Mouse (Mus musculus) liver, embryonic 13.5 days (tissue): Measurements from ENCODE around the gene Dnaaf5. TPM values are rescaled to one million over a fixed set of nuclear protein-coding genes. Genes with fewer than 3 reads are reported as not detected.

Source experiments
- ATAC-seq: fragments of 200-750 bp; cut with Nextera tagmentation; 2 replicates; pipeline ENCODE4 v1.8.0; 2017; ENCODE audit warnings: low read depth, mild to moderate bottlenecking, moderate number of reproducible peaks, moderate library complexity
- DNase-seq: peaks from one replicate; pipeline ENCODE4 v3.0.0; 2022
- H3K27ac ChIP-seq: fragments of 300-500 bp; sonication (generic); 2 replicates; pipeline ENCODE4 v1.5.1; 2015; ENCODE audit warnings: moderate library complexity, mild to moderate bottlenecking, inconsistent platforms
- H3K27me3 ChIP-seq: fragments of 300-500 bp; sonication (generic); 2 replicates; pipeline ENCODE4 v1.6.1; 2015; ENCODE audit warnings: mild to moderate bottlenecking, inconsistent platforms
- H3K36me3 ChIP-seq: fragments of 300-500 bp; sonication (generic); 2 replicates; pipeline ENCODE4 v1.6.1; 2015; ENCODE audit warnings: mild to moderate bottlenecking, inconsistent platforms
- H3K4me1 ChIP-seq: fragments of 300-500 bp; sonication (generic); replicated peaks from 2 replicates; pipeline ENCODE4 v1.6.1; 2015; ENCODE audit warnings: inconsistent platforms
- H3K4me2 ChIP-seq: fragments of 300-500 bp; sonication (generic); 2 replicates; pipeline ENCODE4 v1.6.1; 2015; ENCODE audit warnings: inconsistent platforms, mild to moderate bottlenecking, moderate library complexity
- H3K4me3 ChIP-seq: fragments of 300-500 bp; sonication (generic); replicated peaks from 2 replicates; pipeline ENCODE4 v1.5.1; 2015; ENCODE audit warnings: mild to moderate bottlenecking, inconsistent platforms
- H3K9ac ChIP-seq: fragments of 300-500 bp; sonication (generic); 2 replicates; pipeline ENCODE4 v1.6.1; 2015; ENCODE audit warnings: mild to moderate bottlenecking, inconsistent platforms
- H3K9me3 ChIP-seq: fragments of 300-500 bp; sonication (generic); replicated peaks from 2 replicates; pipeline ENCODE4 v1.6.1; 2016; ENCODE audit warnings: inconsistent platforms
- WGBS: fragments of 180-500 bp; shearing (Covaris S2); methylation state at CpG from one replicate; pipeline ENCODE4 v1.1.7; 2015; ENCODE audit not compliant: insufficient replicate concordance; 5-methylcytosine and 5-hydroxymethylcytosine counted together
- polyA plus RNA-seq: library from polyadenylated mRNA; unstranded; fragments of >200 nt; fragmentation: Nextera tagmentation; extraction: Ambion mirVana; gene quantifications from 2 replicates; pipeline ENCODE4 v1.2.1, GENCODE M21; 2015

The Dnaaf5 gene
- polyA plus RNA-seq, 1 experiment from 2014 or later, result 2.4 TPM

- H3K4me1 ChIP-seq, result peaks cover 89% of the 10 kb centered on the region
- 0 out of 2 replicates have a peak, but pooled peaks cover 4% of the 10 kb centered on the region for H3K36me3 ChIP-seq
- ATAC-seq, result peak; percentile 90
- H3K4me2 ChIP-seq, result peak within 1 kb of the TSS; percentile 98
- no peaks in the 10 kb centered on the region for H3K27me3 ChIP-seq
- H3K9ac ChIP-seq, result peak within 1 kb of the TSS; percentile 96
- under 1% methylated on average over 61 of the region's 64 CpGs for WGBS
- H3K27ac ChIP-seq, result peak within 1 kb of the TSS; percentile 97
- peak; percentile 99 for DNase-seq
- peak within 1 kb of the TSS; percentile 96 for H3K4me3 ChIP-seq
- H3K9me3 ChIP-seq, result no peaks in the 10 kb centered on the region
Observed at GRCm38 (mm10) chr5:139199995-139200769, 50.2 kb downstream of the Dnaaf5 start, which contains the start of gene Sun1. Gene Sun1, plus strand, starts transcription at chr5:139200637.

GRCm38 (mm10) chr5:139200770-139201569, 50.9 kb downstream of the Dnaaf5 start:
- Histone ChIP-seq H3K27ac (peak overlapping the region; percentile 82), H3K4me3 (peak overlapping the region; percentile 96), H3K36me3 (peaks cover 11% of the 10 kb centered on the region; the same call in 1 of the 2 replicates), H3K9ac (peak overlapping the region; percentile 96), H3K9me3 (no peaks in the 10 kb centered on the region), H3K4me2 (peak overlapping the region; percentile 95), H3K4me1 (peaks cover 89% of the 10 kb centered on the region), H3K27me3 (no peaks in the 10 kb centered on the region)
- DNase-seq, result no peak
- 2% methylated on average over 55 of the region's 57 CpGs for WGBS
- ATAC-seq, result peak; percentile 6; the same call in 1 of the 2 replicates

GRCm38 (mm10) chr5:139202127-139202526, 52.1 kb downstream of the Dnaaf5 start:
- H3K4me3 ChIP-seq, result peak overlapping the region; percentile 96
- H3K9ac ChIP-seq, result peak overlapping the region; percentile 96
- H3K27me3 ChIP-seq, result no peaks in the 10 kb centered on the region
- no peak for DNase-seq
- 54% methylated on average over 11 of the region's 11 CpGs for WGBS
- H3K36me3 ChIP-seq, result peaks cover 11% of the 10 kb centered on the region; the same call in 1 of the 2 replicates
- ATAC-seq, result no peak
- H3K4me2 ChIP-seq, result peak overlapping the region; percentile 95
- H3K9me3 ChIP-seq, result no peaks in the 10 kb centered on the region
- H3K4me1 ChIP-seq, result peaks cover 89% of the 10 kb centered on the region
- H3K27ac ChIP-seq, result peak overlapping the region; percentile 82

- Histone ChIP-seq H3K36me3 (peaks cover 11% of the 10 kb centered on the region), H3K4me1 (peaks cover 88% of the 10 kb centered on the region), H3K9me3 (no peaks in the 10 kb centered on the region), H3K27ac (no peak overlapping the region; the same call in 1 of the 2 replicates), H3K27me3 (no peaks in the 10 kb centered on the region), H3K4me2 (peak overlapping the region; percentile 10; the same call in 1 of the 2 replicates), H3K4me3 (no peak overlapping the region), H3K9ac (peak overlapping the region; percentile 10; the same call in 1 of the 2 replicates)
- 74% methylated on average over 5 of the region's 5 CpGs for WGBS
- DNase-seq (no peak), ATAC-seq (no peak)
Observed at GRCm38 (mm10) chr5:139203312-139203711, 53.3 kb downstream of the Dnaaf5 start.

GRCm38 (mm10) chr5:139206081-139206480, 56.1 kb downstream of the Dnaaf5 start:
- no peak overlapping the region for H3K27ac ChIP-seq
- peaks cover 36% of the 10 kb centered on the region for H3K36me3 ChIP-seq
- H3K4me2 ChIP-seq, result no peak overlapping the region
- no peaks in the 10 kb centered on the region for H3K9me3 ChIP-seq
- 76% methylated on average over 4 of the region's 4 CpGs for WGBS
- no peaks in the 10 kb centered on the region for H3K27me3 ChIP-seq
- peaks cover 78% of the 10 kb centered on the region for H3K4me1 ChIP-seq
- DNase-seq (no peak), ATAC-seq (no peak)
- H3K4me3 ChIP-seq, result no peak overlapping the region
- peak overlapping the region; percentile 23; the same call in 1 of the 2 replicates for H3K9ac ChIP-seq

- H3K36me3 ChIP-seq, result peaks cover 37% of the 10 kb centered on the region
- no peak overlapping the region for H3K4me2 ChIP-seq
- no peak for ATAC-seq
- no peaks in the 10 kb centered on the region for H3K9me3 ChIP-seq
- H3K9ac ChIP-seq, result peak overlapping the region; percentile 23; the same call in 1 of the 2 replicates
- no peak for DNase-seq
- H3K4me1 ChIP-seq, result peaks cover 74% of the 10 kb centered on the region
- no peaks in the 10 kb centered on the region for H3K27me3 ChIP-seq
- no peak overlapping the region for H3K4me3 ChIP-seq
- WGBS, result 54% methylated on average over 7 of the region's 7 CpGs
- no peak overlapping the region for H3K27ac ChIP-seq
Observed at GRCm38 (mm10) chr5:139206525-139206924, 56.5 kb downstream of the Dnaaf5 start.

GRCm38 (mm10) chr5:139208183-139208582, 58.2 kb downstream of the Dnaaf5 start:
- Histone ChIP-seq H3K36me3 (peaks cover 50% of the 10 kb centered on the region), H3K27me3 (no peaks in the 10 kb centered on the region), H3K4me2 (no peak overlapping the region), H3K4me1 (peaks cover 57% of the 10 kb centered on the region), H3K27ac (peak overlapping the region; percentile 20), H3K9me3 (no peaks in the 10 kb centered on the region), H3K4me3 (no peak overlapping the region), H3K9ac (no peak overlapping the region)
- ATAC-seq (no peak), DNase-seq (no peak)

- Histone ChIP-seq H3K4me1 (peaks cover 51% of the 10 kb centered on the region), H3K27ac (no peak overlapping the region; the same call in 1 of the 2 replicates), H3K9me3 (no peaks in the 10 kb centered on the region), H3K9ac (no peak overlapping the region), H3K27me3 (no peaks in the 10 kb centered on the region), H3K4me3 (no peak overlapping the region), H3K4me2 (no peak overlapping the region), H3K36me3 (peaks cover 53% of the 10 kb centered on the region)
- DNase-seq (no peak), ATAC-seq (0 out of 2 replicates have a peak, but pooled peaks have one; percentile 3)
- WGBS, result 85% methylated on average over 10 of the region's 10 CpGs
Observed at GRCm38 (mm10) chr5:139208871-139209684, 59.1 kb downstream of the Dnaaf5 start.

GRCm38 (mm10) chr5:139209685-139210026, 59.6 kb downstream of the Dnaaf5 start:
- no peak for ATAC-seq

GRCm38 (mm10) chr5:139211737-139212385, 61.8 kb downstream of the Dnaaf5 start:
- ATAC-seq, result no peak
- H3K9me3 ChIP-seq, result no peaks in the 10 kb centered on the region
- WGBS, result 88% methylated on average over 11 of the region's 11 CpGs
- no peak for DNase-seq
- H3K27me3 ChIP-seq, result no peaks in the 10 kb centered on the region
- H3K4me3 ChIP-seq, result no peak overlapping the region
- no peak overlapping the region for H3K9ac ChIP-seq
- peaks cover 37% of the 10 kb centered on the region for H3K4me1 ChIP-seq
- H3K36me3 ChIP-seq, result peaks cover 68% of the 10 kb centered on the region
- no peak overlapping the region for H3K4me2 ChIP-seq
- no peak overlapping the region for H3K27ac ChIP-seq

More at GRCm38 (mm10) chr5:139209685-139210026, 59.6 kb downstream of the Dnaaf5 start:
- Histone ChIP-seq H3K4me1 (peaks cover 51% of the 10 kb centered on the region), H3K36me3 (peaks cover 57% of the 10 kb centered on the region), H3K9me3 (no peaks in the 10 kb centered on the region), H3K4me3 (no peak overlapping the region), H3K27ac (no peak overlapping the region), H3K27me3 (no peaks in the 10 kb centered on the region), H3K4me2 (no peak overlapping the region), H3K9ac (no peak overlapping the region)
- DNase-seq, result no peak
- WGBS, result 91% methylated on average over 7 of the region's 7 CpGs
